ENCODE assay signal across 7 mouse cellular contexts in the genomic region with DNA sequence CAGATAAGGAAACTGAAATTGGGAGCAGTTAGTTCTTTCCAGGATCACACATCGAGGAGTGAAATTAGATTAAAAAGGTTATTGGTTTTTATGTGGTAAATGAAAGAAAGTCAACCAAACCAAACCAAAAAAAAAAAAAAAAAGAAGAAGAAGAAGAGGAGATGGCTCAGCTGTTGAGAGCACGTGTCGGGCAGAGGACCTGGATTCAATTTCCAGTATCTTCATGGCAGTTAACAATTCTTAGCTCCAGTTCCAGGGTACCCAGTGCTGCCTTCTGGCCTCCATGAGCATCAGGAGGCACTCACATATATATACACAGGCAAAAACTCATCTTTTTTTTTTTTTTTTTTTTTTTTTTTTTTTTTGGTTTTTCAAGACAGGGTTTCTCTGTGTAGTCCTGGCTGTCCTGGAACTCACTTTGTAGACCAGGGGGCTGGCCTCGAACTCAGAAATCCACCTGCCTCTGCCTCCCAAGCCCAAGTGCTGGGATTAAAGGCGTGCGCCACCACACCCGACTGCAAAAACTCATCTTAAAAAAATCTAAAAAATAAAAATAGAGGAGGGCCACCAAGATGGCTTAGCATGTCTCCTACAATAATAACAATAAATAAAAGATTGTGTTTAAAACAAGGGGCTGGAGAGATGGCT. TPM values are rescaled to one million over a fixed set of nuclear protein-coding genes. Genes with fewer than 3 reads are reported as not detected.
DNase-seq lines count a peak whose midpoint lies in the region; ATAC-seq and TF ChIP-seq lines count a peak whose summit lies in the region.

No protein-coding gene starts in this region.

- H3K36me3 ChIP-seq in intestine, embryonic 16.5 days (ENCODE audit: control insufficient read depth, insufficient read depth, low read length) = no peaks in the 10 kb centered on the region
- H3K36me3 ChIP-seq in neural tube, embryonic 12.5 days = no peaks in the 10 kb centered on the region

- no peak overlapping the region for H3K9ac ChIP-seq in intestine, embryonic 16.5 days (ENCODE audit: low read depth, low read length)
- no peak overlapping the region for H3K9ac ChIP-seq in neural tube, embryonic 12.5 days

- no peaks in the 10 kb centered on the region for H3K27me3 ChIP-seq in intestine, embryonic 16.5 days (replicated peaks; ENCODE audit: control insufficient read depth, insufficient read depth, low read length)
- H3K27me3 ChIP-seq in neural tube, embryonic 12.5 days (replicated peaks) = no peaks in the 10 kb centered on the region

- no peak for DNase-seq in layer of hippocampus, adult 2 months (ENCODE audit: low spot score in 2 of 2)
- no peak for DNase-seq in layer of hippocampus, adult 8-10 months (ENCODE audit: low spot score in 2 of 2)
- no peak for DNase-seq in left cerebral cortex, adult 9 months (ENCODE audit: low spot score in 2 of 2)
- no peak for DNase-seq in left cerebral cortex, adult 8-10 months (ENCODE audit: low spot score in 2 of 2)

- TF ChIP-seq POLR2A in embryonic fibroblast, embryonic 13.5 days (IDR thresholded peaks at IDR 0.05; ENCODE audit: low read depth, low read length) = no peak

- WGBS in intestine, embryonic 16.5 days = 75% methylated on average over 7 of the region's 7 CpGs
- 84% methylated on average over 7 of the region's 7 CpGs for WGBS in neural tube, embryonic 12.5 days

- H3K27ac ChIP-seq in layer of hippocampus, adult 2 months = peak overlapping the region; percentile 83
- H3K27ac ChIP-seq in embryonic fibroblast, embryonic 13.5 days (ENCODE audit: insufficient read depth, low read length) = peak overlapping the region; percentile 70
- H3K27ac ChIP-seq in intestine, embryonic 16.5 days (ENCODE audit: low read length) = no peak overlapping the region
- H3K27ac ChIP-seq in neural tube, embryonic 12.5 days = no peak overlapping the region

- peaks cover 4% of the 10 kb centered on the region; the same call in 1 of the 2 replicates for H3K4me1 ChIP-seq in embryonic fibroblast, embryonic 13.5 days (ENCODE audit: control insufficient read depth, insufficient read depth, low read length)
- H3K4me1 ChIP-seq in intestine, embryonic 16.5 days (ENCODE audit: control insufficient read depth, insufficient read depth, low read length) = peaks cover 28% of the 10 kb centered on the region
- peaks cover 27% of the 10 kb centered on the region for H3K4me1 ChIP-seq in neural tube, embryonic 12.5 days

- ATAC-seq in intestine, embryonic 16.5 days = no peak
- ATAC-seq in neural tube, embryonic 12.5 days (ENCODE audit: low FRiP score, low read depth) = no peak

- peak overlapping the region; percentile 49 for H3K4me3 ChIP-seq in layer of hippocampus, adult 2 months
- no peak overlapping the region for H3K4me3 ChIP-seq in embryonic fibroblast, embryonic 13.5 days (ENCODE audit: insufficient read depth, low read length)
- H3K4me3 ChIP-seq in intestine, embryonic 16.5 days (ENCODE audit: low read length) = peak overlapping the region; percentile 40
- H3K4me3 ChIP-seq in neural tube, embryonic 12.5 days = no peak overlapping the region

- no peaks in the 10 kb centered on the region for H3K9me3 ChIP-seq in intestine, embryonic 16.5 days (ENCODE audit: control insufficient read depth, low read length)
- H3K9me3 ChIP-seq in neural tube, embryonic 12.5 days = no peaks in the 10 kb centered on the region

- peak overlapping the region; percentile 65 for H3K4me2 ChIP-seq in intestine, embryonic 16.5 days (ENCODE audit: low read depth, low read length)
- H3K4me2 ChIP-seq in neural tube, embryonic 12.5 days (replicated peaks) = peak overlapping the region; percentile 45

- no peak for TF ChIP-seq CTCF in layer of hippocampus, adult 2 months (conservative IDR thresholded peaks at IDR 0.05)
- no peak for TF ChIP-seq CTCF in embryonic fibroblast, embryonic 13.5 days (IDR thresholded peaks at IDR 0.05; ENCODE audit: borderline replicate concordance, insufficient read depth, low read length)

RNA-seq across cellular contexts. Expression of a gene that starts 3.1 kb away (rescaled TPM):
- total RNA-seq in layer of hippocampus, adult 2 months (2021) = 100 to 1,000 TPM; 216 to 232 TPM
- total RNA-seq in layer of hippocampus, adult 8-10 months (2022) = 100 to 1,000 TPM; 196 to 224 (median 216) TPM
- polyA plus RNA-seq in embryonic fibroblast, embryonic 13.5 days (2011; ENCODE audit: insufficient read length, low read depth, missing spikeins) = 227 and 265 TPM in 2 replicates
- polyA plus RNA-seq in intestine, embryonic 16.5 days (2015; fragmentation: Nextera tagmentation; extraction: Ambion mirVana) = 273 and 293 TPM in 2 replicates
- polyA plus RNA-seq in neural tube, embryonic 12.5 days (2016; fragmentation: Nextera tagmentation; extraction: Ambion mirVana) = 315 and 326 TPM in 2 replicates
- 100 to 1,000 TPM; 257 to 274 (median 265) TPM for total RNA-seq in left cerebral cortex, adult 8-10 months (2022)

RNA-seq across cellular contexts. Expression of a gene that starts 26.3 kb away (rescaled TPM):
- 10 to 100 TPM; 36.5 to 44.2 TPM for total RNA-seq in layer of hippocampus, adult 2 months (2021)
- total RNA-seq in layer of hippocampus, adult 8-10 months (2022) = 10 to 100 TPM; 35.0 to 46.6 (median 40.9) TPM
- 6.0 and 17.3 TPM in 2 replicates for polyA plus RNA-seq in embryonic fibroblast, embryonic 13.5 days (2011; ENCODE audit: insufficient read length, low read depth, missing spikeins)
- 2.0 and 3.2 TPM in 2 replicates for polyA plus RNA-seq in intestine, embryonic 16.5 days (2015; fragmentation: Nextera tagmentation; extraction: Ambion mirVana)
- polyA plus RNA-seq in neural tube, embryonic 12.5 days (2016; fragmentation: Nextera tagmentation; extraction: Ambion mirVana) = 11.7 and 12.8 TPM in 2 replicates
- 10 to 100 TPM; 26.0 to 42.5 (median 32.6) TPM for total RNA-seq in left cerebral cortex, adult 8-10 months (2022)

RNA-seq across cellular contexts. Expression of a gene that starts 53.7 kb away (rescaled TPM):
- total RNA-seq in layer of hippocampus, adult 2 months (2021) = 10 to 100 TPM; 25.8 to 32.0 TPM
- total RNA-seq in layer of hippocampus, adult 8-10 months (2022) = 10 to 100 TPM; 21.3 to 37.2 (median 25.6) TPM
- polyA plus RNA-seq in embryonic fibroblast, embryonic 13.5 days (2011; ENCODE audit: insufficient read length, low read depth, missing spikeins) = 43.4 and 44.0 TPM in 2 replicates
- polyA plus RNA-seq in intestine, embryonic 16.5 days (2015; fragmentation: Nextera tagmentation; extraction: Ambion mirVana) = 0.65 and 0.93 TPM in 2 replicates
- polyA plus RNA-seq in neural tube, embryonic 12.5 days (2016; fragmentation: Nextera tagmentation; extraction: Ambion mirVana) = 3.4 and 3.6 TPM in 2 replicates
- total RNA-seq in left cerebral cortex, adult 8-10 months (2022) = 10 to 100 TPM; 12.1 to 20.6 (median 15.1) TPM

RNA-seq across cellular contexts. Expression of a gene that starts 54.6 kb away (rescaled TPM):
- 10 to 100 TPM; 43.6 to 46.9 TPM for total RNA-seq in layer of hippocampus, adult 2 months (2021)
- total RNA-seq in layer of hippocampus, adult 8-10 months (2022) = 10 to 100 TPM; 44.5 to 47.5 (median 46.8) TPM
- polyA plus RNA-seq in embryonic fibroblast, embryonic 13.5 days (2011; ENCODE audit: insufficient read length, low read depth, missing spikeins) = 31.3 and 37.9 TPM in 2 replicates
- 28.6 and 33.7 TPM in 2 replicates for polyA plus RNA-seq in intestine, embryonic 16.5 days (2015; fragmentation: Nextera tagmentation; extraction: Ambion mirVana)
- 42.0 and 45.2 TPM in 2 replicates for polyA plus RNA-seq in neural tube, embryonic 12.5 days (2016; fragmentation: Nextera tagmentation; extraction: Ambion mirVana)
- total RNA-seq in left cerebral cortex, adult 8-10 months (2022) = 10 to 100 TPM; 39.8 to 49.3 (median 44.1) TPM

Comparison
In these comparisons a context has a peak if more than half of its experiments do, and no peak if none do; other contexts are left out.
1. H3K27ac ChIP-seq: peak in layer of hippocampus, adult 2 months (single experiment) and embryonic fibroblast, embryonic 13.5 days (single experiment); none in intestine, embryonic 16.5 days (single experiment) and neural tube, embryonic 12.5 days (single experiment).
2. H3K4me3 ChIP-seq: peak in layer of hippocampus, adult 2 months (single experiment) and intestine, embryonic 16.5 days (single experiment); none in embryonic fibroblast, embryonic 13.5 days (single experiment) and neural tube, embryonic 12.5 days (single experiment).